Mouse (Mus musculus): Measurements from ENCODE around the gene Skor1. TPM values are rescaled to one million over a fixed set of nuclear protein-coding genes. Genes with fewer than 3 reads are reported as not detected.

Gene Skor1
- polyA plus RNA-seq, 1 experiment from 2014 or later, result 0.03 TPM

DNA sequence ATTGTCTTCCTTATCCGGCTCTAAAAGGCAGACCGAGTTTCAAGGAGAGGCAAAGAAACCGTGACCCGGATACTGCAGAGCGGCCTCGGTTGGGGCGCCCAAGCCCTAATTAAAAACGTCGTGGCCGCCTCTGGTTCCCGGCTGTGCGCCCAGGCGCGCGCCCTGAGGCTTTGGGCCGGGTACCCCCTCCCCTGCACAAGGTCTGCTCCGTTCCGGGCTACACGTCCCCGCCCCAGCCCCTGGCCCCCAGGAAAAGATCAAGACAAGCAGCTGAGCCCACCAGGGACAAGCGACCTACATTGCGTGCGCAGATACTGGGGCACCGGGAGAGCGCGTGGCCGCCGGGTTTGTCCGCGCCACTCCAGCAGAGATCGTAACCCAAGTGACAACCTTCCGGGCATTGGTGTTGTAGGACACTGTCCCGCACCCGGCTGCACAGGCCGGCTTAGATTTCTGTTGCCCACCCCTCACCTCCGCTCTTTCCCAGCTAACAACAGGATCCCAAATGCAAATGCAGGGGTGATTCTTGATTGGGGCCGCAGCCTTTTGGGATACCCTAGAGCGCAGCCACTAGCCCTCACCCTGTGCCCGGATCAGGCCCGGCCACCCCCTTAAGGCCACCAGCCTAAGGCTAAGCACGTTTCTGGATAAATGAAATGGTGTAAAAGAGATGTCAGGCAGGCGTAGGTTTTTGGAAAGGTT is 6.3 kb downstream of the Skor1 start:
- ATAC-seq, result no peak
- in situ Hi-C loops (cut with MboI; ENCODE audit: low pct_unique_long_range_greater_than_20kb), result no loop called here
- H3K27me3 ChIP-seq, result peaks cover 93% of the 10 kb centered on the region
- no peak for DNase-seq (ENCODE audit: low read depth, low spot score)
- CTCF ChIA-PET, result no interaction called here
- POLR2A ChIA-PET, result no interaction called here
- TF ChIP-seq CTCF (IDR thresholded peaks at IDR 0.05), result no peak

- ChIA-PET POLR2A (no interaction called here), CTCF (no interaction called here)
- in situ Hi-C loops (cut with MboI; ENCODE audit: low pct_unique_long_range_greater_than_20kb), result no loop called here
- TF ChIP-seq CTCF (IDR thresholded peaks at IDR 0.05), result no peak
- ATAC-seq (no peak), DNase-seq (ENCODE audit: low read depth, low spot score) (no peak)
- peaks cover 90% of the 10 kb centered on the region for H3K27me3 ChIP-seq
Measured at GRCm38 (mm10) chr9:63141641-63142334, 7.0 kb downstream of the Skor1 start.

- peaks cover 80% of the 10 kb centered on the region for H3K27me3 ChIP-seq
- DNase-seq (ENCODE audit: low read depth, low spot score), result no peak
- TF ChIP-seq CTCF (IDR thresholded peaks at IDR 0.05), result no peak
- CTCF ChIA-PET, result no interaction called here
- no peak for ATAC-seq
- POLR2A ChIA-PET, result no interaction called here
- in situ Hi-C loops (cut with MboI; ENCODE audit: low pct_unique_long_range_greater_than_20kb), result no loop called here
Measured at GRCm38 (mm10) chr9:63140211-63140610, 8.6 kb downstream of the Skor1 start.

- no peak for TF ChIP-seq CTCF (IDR thresholded peaks at IDR 0.05)
- DNase-seq (ENCODE audit: low read depth, low spot score), result no peak
- ChIA-PET CTCF (no interaction called here), POLR2A (no interaction called here)
- ATAC-seq, result no peak
- peaks cover 75% of the 10 kb centered on the region for H3K27me3 ChIP-seq
- in situ Hi-C loops (cut with MboI; ENCODE audit: low pct_unique_long_range_greater_than_20kb), result loop anchor here (5.0 kb wide), 2 partner anchors 323 to 703 kb away; no protein-coding TSS in a partner anchor
Measured at GRCm38 (mm10) chr9:63139661-63140060, 9.1 kb downstream of the Skor1 start.

GRCm38 (mm10) chr9:63138481-63138967 is 10.2 kb downstream of the Skor1 start:
- H3K27me3 ChIP-seq, result peaks cover 64% of the 10 kb centered on the region
- DNase-seq (ENCODE audit: low read depth, low spot score) (no peak), ATAC-seq (no peak)
- in situ Hi-C loops (cut with MboI; ENCODE audit: low pct_unique_long_range_greater_than_20kb), result loop anchor here (5.0 kb wide), 2 partner anchors 324 to 704 kb away; no protein-coding TSS in a partner anchor
- CTCF ChIA-PET, result no interaction called here
- no peak for TF ChIP-seq CTCF (IDR thresholded peaks at IDR 0.05)
- POLR2A ChIA-PET, result no interaction called here

DNA sequence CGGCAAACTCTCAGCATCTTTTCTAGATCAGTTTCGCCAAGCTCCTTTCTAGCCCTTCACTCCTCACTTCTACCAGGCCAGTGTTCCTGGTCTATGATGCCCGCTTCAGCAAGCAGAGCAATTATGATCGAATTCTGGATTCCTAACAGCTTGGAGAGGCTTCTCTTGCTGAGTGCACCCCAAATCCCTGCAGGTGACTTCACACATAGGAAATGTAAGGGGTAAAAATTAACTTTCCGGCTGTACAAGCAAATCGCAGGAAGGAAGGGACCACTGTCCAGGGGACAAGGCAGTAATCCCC is 11.2 kb downstream of the Skor1 start:
- ChIA-PET CTCF (no interaction called here), POLR2A (interaction anchor here (0.7 kb wide), 1 partner anchor 85 kb away, joined by 5 read pairs; no protein-coding TSS in a partner anchor)
- no peak for DNase-seq (ENCODE audit: low read depth, low spot score)
- in situ Hi-C loops (cut with MboI; ENCODE audit: low pct_unique_long_range_greater_than_20kb), result loop anchor here (5.0 kb wide), 2 partner anchors 325 to 705 kb away; no protein-coding TSS in a partner anchor
- H3K27me3 ChIP-seq, result peaks cover 54% of the 10 kb centered on the region
- no peak for ATAC-seq
- no peak for TF ChIP-seq CTCF (IDR thresholded peaks at IDR 0.05)

DNA sequence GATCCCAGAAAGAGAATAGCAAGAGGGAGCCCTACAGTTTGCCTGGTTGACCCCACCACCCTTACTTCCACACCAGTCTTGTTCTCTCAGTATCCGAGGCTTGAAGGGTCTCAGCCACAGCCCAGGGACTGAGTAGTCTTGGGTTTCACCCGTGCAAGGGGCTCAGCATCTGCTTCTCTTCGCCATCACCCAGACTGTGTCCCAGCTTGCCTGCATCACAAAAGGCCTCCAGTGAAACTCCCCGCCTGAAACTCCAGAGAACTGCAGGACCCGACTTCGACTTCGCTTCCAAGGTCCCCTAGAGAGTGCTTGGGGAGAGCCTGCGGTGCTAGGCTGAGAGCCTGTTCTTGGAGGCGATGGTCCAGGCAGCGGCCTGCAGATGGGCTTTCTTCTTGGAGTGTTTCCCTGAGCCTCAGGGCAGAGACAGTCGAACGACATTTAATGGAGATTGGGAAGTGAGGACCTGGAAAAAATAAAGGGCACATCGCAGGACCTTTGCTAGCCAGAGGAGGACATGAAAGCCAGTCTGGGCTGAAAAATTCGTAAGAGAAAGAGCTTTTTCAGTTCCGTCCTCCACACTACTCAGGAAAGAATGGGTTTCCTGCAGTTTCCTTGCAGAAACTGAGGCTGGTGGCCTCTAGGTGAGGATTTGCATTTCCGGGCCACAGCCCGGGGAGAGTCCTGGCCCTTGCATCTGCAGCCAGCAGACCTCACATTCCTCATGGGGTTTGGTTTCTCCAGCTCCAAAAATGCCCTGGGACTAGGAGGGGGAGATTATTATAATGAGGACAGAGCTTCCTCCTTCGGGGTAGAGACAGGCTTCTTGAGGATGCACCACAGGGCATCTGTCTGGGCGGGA is 11.8 kb downstream of the Skor1 start:
- ATAC-seq (no peak), DNase-seq (ENCODE audit: low read depth, low spot score) (no peak)
- ChIA-PET CTCF (no interaction called here), POLR2A (interaction anchor here (0.7 kb wide), 1 partner anchor 86 kb away, joined by 5 read pairs; no protein-coding TSS in a partner anchor)
- peaks cover 48% of the 10 kb centered on the region for H3K27me3 ChIP-seq
- in situ Hi-C loops (cut with MboI; ENCODE audit: low pct_unique_long_range_greater_than_20kb), result loop anchor here (5.0 kb wide), 2 partner anchors 325 to 705 kb away; no protein-coding TSS in a partner anchor
- no peak for TF ChIP-seq CTCF (IDR thresholded peaks at IDR 0.05)

DNA sequence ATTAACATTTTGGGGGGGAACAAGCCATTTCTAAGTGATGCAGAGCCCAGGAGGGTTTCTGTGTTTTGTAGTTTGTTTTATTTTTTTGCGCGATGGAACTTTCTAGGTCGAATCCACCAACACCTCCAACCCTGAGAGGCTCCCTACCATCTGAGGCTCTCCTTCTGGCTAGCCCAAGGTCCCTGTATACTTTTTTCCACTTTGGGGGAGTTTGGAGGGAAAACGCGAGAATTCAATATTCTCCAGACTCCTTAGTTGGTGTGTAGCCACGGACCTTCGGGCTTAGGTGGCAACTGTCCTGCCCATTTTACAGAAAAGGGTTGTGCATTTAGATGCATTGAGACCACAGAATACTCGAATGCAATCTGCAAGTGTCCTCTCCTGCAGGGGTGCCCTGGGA is 12.5 kb downstream of the Skor1 start:
- in situ Hi-C loops (cut with MboI; ENCODE audit: low pct_unique_long_range_greater_than_20kb), result loop anchor here (5.0 kb wide), 2 partner anchors 326 to 706 kb away; no protein-coding TSS in a partner anchor
- no peak for TF ChIP-seq CTCF (IDR thresholded peaks at IDR 0.05)
- peaks cover 41% of the 10 kb centered on the region for H3K27me3 ChIP-seq
- POLR2A ChIA-PET, result no interaction called here
- CTCF ChIA-PET, result interaction anchor here (0.8 kb wide), 1 partner anchor 28 kb away, joined by 3 read pairs; no protein-coding TSS in a partner anchor
- ATAC-seq, result no peak
- DNase-seq (ENCODE audit: low read depth, low spot score), result no peak

DNA sequence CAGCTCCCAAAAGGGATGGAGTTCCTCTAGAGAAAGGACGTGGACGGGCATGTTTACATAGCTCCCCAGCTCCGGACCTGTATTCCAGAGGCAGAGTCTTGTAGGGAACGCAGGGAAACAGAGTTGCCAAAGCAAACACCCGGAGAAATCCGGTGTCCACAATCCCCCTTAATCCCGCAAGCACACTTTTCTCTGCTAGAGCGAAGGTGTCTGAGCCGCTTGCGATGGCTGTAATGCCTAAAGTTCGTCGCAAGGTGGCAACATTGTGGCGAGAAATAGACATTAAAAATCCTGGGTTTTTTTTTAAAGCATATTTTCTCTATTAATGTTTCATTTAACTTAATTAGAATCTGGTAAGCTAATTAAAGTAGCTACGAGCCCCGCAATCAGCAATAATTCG is 13.0 kb downstream of the Skor1 start:
- DNase-seq (ENCODE audit: low read depth, low spot score) (no peak), ATAC-seq (no peak)
- ChIA-PET CTCF (interaction anchor here (0.8 kb wide), 1 partner anchor 28 kb away, joined by 3 read pairs; no protein-coding TSS in a partner anchor), POLR2A (no interaction called here)
- H3K27me3 ChIP-seq, result peaks cover 36% of the 10 kb centered on the region
- TF ChIP-seq CTCF (IDR thresholded peaks at IDR 0.05), result no peak
- in situ Hi-C loops (cut with MboI; ENCODE audit: low pct_unique_long_range_greater_than_20kb), result loop anchor here (5.0 kb wide), 2 partner anchors 326 to 706 kb away; no protein-coding TSS in a partner anchor

- DNase-seq (ENCODE audit: low read depth, low spot score) (no peak), ATAC-seq (no peak)
- in situ Hi-C loops (cut with MboI; ENCODE audit: low pct_unique_long_range_greater_than_20kb), result loop anchor here (5.0 kb wide), 2 partner anchors 327 to 707 kb away; no protein-coding TSS in a partner anchor
- ChIA-PET CTCF (no interaction called here), POLR2A (no interaction called here)
- H3K27me3 ChIP-seq, result peaks cover 34% of the 10 kb centered on the region
- TF ChIP-seq CTCF (IDR thresholded peaks at IDR 0.05), result no peak
Measured at GRCm38 (mm10) chr9:63135356-63135755, 13.4 kb downstream of the Skor1 start.

Data from Patski (cell line).